Mouse (Mus musculus) liver, embryonic 14.5 days (tissue): ENCODE data around the gene Plod1.

Experiments used
- CTCF ChIP-seq: IDR thresholded peaks from 2 replicates; pipeline ENCODE4 v1.5.1; 2016; ENCODE audit warnings: antibody characterized with exemption, low read depth, control low read depth
- EP300 ChIP-seq: IDR thresholded peaks from 2 replicates; pipeline ENCODE4 v1.6.1; 2016; ENCODE audit warnings: antibody characterized with exemption, low read depth

- no peak for TF ChIP-seq CTCF
- no peak for TF ChIP-seq EP300
Measured at GRCm38 (mm10) chr4:147906230-147906629, 30.3 kb downstream of the Plod1 start.
